Mouse (Mus musculus) liver, adult 2 months (tissue): ENCODE data around the gene Lonp2.

Experiments
- CTCF ChIP-seq: fragments of 200-500 bp; IDR thresholded peaks from 2 replicates; pipeline ENCODE4 v1.5.1; 2011; ENCODE audit warnings: low read depth, low read length, control low read depth
- POLR2A ChIP-seq: fragments of 200-500 bp; IDR thresholded peaks from 2 replicates; pipeline ENCODE4 v1.6.1; 2011; ENCODE audit warnings: low read length, control low read depth; ENCODE audit not compliant: insufficient read depth; ENCODE audit errors: extremely low read depth

DNA sequence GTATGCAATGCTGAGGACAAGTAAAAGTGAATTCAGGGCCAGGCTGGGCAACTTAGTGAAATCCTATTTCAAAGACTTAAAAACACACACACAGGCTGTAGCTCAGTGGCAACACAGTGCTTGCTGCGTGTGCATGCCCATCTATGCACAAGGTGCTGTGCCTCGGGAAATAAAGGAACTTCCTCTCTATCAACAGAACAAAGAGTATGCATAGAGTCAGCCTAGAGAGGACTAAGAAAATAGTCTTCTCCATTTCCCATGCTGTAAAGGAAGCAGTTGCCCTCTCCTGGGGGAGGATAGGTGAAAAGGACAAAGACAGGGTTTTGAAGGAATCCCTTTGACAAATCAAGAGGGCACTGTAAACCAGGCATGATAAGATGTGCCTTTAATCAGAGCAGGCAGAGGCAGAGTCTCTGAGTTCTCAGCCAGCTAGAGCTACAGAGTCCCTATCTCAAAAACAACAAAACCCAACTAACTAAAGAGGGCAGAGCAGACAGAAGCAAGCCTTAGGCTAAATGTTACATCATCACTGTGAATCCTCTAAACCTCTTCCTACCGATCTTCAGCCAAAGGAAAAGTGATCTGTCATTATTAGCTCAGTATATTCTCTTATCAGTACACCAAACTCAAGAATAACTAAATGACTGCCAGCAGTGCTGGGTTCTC lies 111.7 kb downstream of the Lonp2 start:
- no peak for TF ChIP-seq POLR2A
- no peak for TF ChIP-seq CTCF
